19 mouse cellular contexts compared by ENCODE assay signal in the genomic region with DNA sequence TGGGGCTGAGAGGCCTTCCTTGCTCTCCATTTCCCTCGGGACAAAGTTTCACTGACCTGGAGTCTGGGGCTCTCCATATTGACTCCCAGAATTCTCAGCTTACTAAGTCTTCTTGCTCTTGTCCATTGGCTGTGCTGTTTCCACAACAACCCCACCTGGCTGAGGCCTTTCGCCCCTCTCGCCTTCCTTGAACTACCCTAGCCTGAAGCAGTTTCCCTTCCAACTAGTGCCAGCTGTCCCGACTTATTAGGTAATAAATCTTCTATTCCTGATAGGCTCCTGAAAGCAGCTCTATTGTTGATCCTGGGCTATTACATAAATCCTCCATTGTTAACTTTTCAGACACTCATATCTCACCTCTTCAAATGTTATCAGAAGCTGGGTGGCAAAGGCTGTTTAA.
DNase-seq lines count a peak whose midpoint lies in the region; ATAC-seq lines count a peak whose summit lies in the region.
"Had no signal": no experiment of that assay in that cellular context is flagged by ENCODE, and none has a peak within 500 bp of the region (broad histone marks: within the 10 kb centered on the region; RNA-seq: fewer than 3 reads in every experiment).

No protein-coding gene starts in this region.

- no peaks in the 10 kb centered on the region for H3K27me3 ChIP-seq in intestine, embryonic 15.5 days (replicated peaks)
- H3K27me3 ChIP-seq in lung, embryonic 16.5 days (ENCODE audit: control insufficient read depth, insufficient read depth, low read depth, low read length): no peaks in the 10 kb centered on the region
- no peaks in the 10 kb centered on the region for H3K27me3 ChIP-seq in stomach, embryonic 14.5 days (ENCODE audit: control insufficient read depth, insufficient read depth, low read length)
- H3K27me3 ChIP-seq in forebrain, embryonic 12.5 days: no peaks in the 10 kb centered on the region
- H3K27me3 ChIP-seq: heart, embryonic 15.5 days; hindbrain, embryonic 12.5 days; midbrain, embryonic 13.5 days had no signal

- no peak overlapping the region for H3K4me3 ChIP-seq in intestine, embryonic 15.5 days (replicated peaks)
- no peak overlapping the region for H3K4me3 ChIP-seq in lung, embryonic 16.5 days (ENCODE audit: low read length)
- no peak overlapping the region for H3K4me3 ChIP-seq in stomach, embryonic 14.5 days (ENCODE audit: low read depth, low read length)
- no peak overlapping the region for H3K4me3 ChIP-seq in forebrain, embryonic 12.5 days (replicated peaks)
- H3K4me3 ChIP-seq: heart, embryonic 15.5 days; hindbrain, embryonic 12.5 days; midbrain, embryonic 13.5 days; myocyte had no signal

- no peak overlapping the region for H3K4me2 ChIP-seq in intestine, embryonic 15.5 days (replicated peaks)
- no peak overlapping the region for H3K4me2 ChIP-seq in lung, embryonic 16.5 days (ENCODE audit: low read depth, low read length)
- no peak overlapping the region for H3K4me2 ChIP-seq in stomach, embryonic 14.5 days (replicated peaks; ENCODE audit: low read depth, low read length)
- H3K4me2 ChIP-seq in forebrain, embryonic 12.5 days: no peak overlapping the region
- H3K4me2 ChIP-seq: heart, embryonic 15.5 days; hindbrain, embryonic 12.5 days; midbrain, embryonic 13.5 days had no signal

- H3K4me1 ChIP-seq in intestine, embryonic 15.5 days (replicated peaks): no peaks in the 10 kb centered on the region
- H3K4me1 ChIP-seq in lung, embryonic 16.5 days (replicated peaks; ENCODE audit: control insufficient read depth, insufficient read depth, low read length): peaks cover 4% of the 10 kb centered on the region; the same call in 1 of the 2 replicates
- no peaks in the 10 kb centered on the region for H3K4me1 ChIP-seq in stomach, embryonic 14.5 days (ENCODE audit: control insufficient read depth, insufficient read depth, low read length)
- peaks cover under 1% of the 10 kb centered on the region for H3K4me1 ChIP-seq in forebrain, embryonic 12.5 days
- H3K4me1 ChIP-seq: heart, embryonic 15.5 days had no signal

- peak overlapping the region; percentile 20 for H3K27ac ChIP-seq in intestine, embryonic 15.5 days
- peak overlapping the region; percentile 60 for H3K27ac ChIP-seq in lung, embryonic 16.5 days (ENCODE audit: low read length)
- no peak overlapping the region; the same call in 1 of the 2 replicates for H3K27ac ChIP-seq in stomach, embryonic 14.5 days (ENCODE audit: low read length)
- no peak overlapping the region for H3K27ac ChIP-seq in forebrain, embryonic 12.5 days
- H3K27ac ChIP-seq: heart, embryonic 15.5 days; hindbrain, embryonic 12.5 days; macrophage; midbrain, embryonic 13.5 days had no signal

- 25% methylated on average over 4 of the region's 4 CpGs for WGBS in intestine, embryonic 15.5 days
- 18% methylated on average over 4 of the region's 4 CpGs for WGBS in lung, embryonic 16.5 days
- WGBS in stomach, embryonic 14.5 days: 23% methylated on average over 4 of the region's 4 CpGs
- WGBS in forebrain, embryonic 12.5 days: 67% methylated on average over 4 of the region's 4 CpGs

- ATAC-seq in intestine, embryonic 15.5 days: peak; percentile 83
- peak; percentile 40 for ATAC-seq in lung, embryonic 16.5 days (ENCODE audit: low read depth)
- peak; percentile 61; the same call in 1 of the 2 replicates for ATAC-seq in stomach, embryonic 14.5 days (ENCODE audit: insufficient number of reproducible peaks, insufficient read depth, low FRiP score, low read depth)
- ATAC-seq in forebrain, embryonic 12.5 days (ENCODE audit: low FRiP score): no peak
- ATAC-seq: midbrain, embryonic 13.5 days had no signal

- H3K36me3 ChIP-seq in intestine, embryonic 15.5 days: no peaks in the 10 kb centered on the region
- H3K36me3 ChIP-seq in lung, embryonic 16.5 days (ENCODE audit: control insufficient read depth, insufficient read depth, low read length): no peaks in the 10 kb centered on the region
- no peaks in the 10 kb centered on the region for H3K36me3 ChIP-seq in stomach, embryonic 14.5 days (ENCODE audit: control insufficient read depth, insufficient read depth, low read length)
- H3K36me3 ChIP-seq in forebrain, embryonic 12.5 days (replicated peaks): no peaks in the 10 kb centered on the region
- H3K36me3 ChIP-seq: G1E; heart, embryonic 15.5 days; hindbrain, embryonic 12.5 days; midbrain, embryonic 13.5 days had no signal

- no peaks in the 10 kb centered on the region for H3K9me3 ChIP-seq in intestine, embryonic 15.5 days
- H3K9me3 ChIP-seq in lung, embryonic 16.5 days (ENCODE audit: control insufficient read depth, low read length): no peaks in the 10 kb centered on the region
- H3K9me3 ChIP-seq in stomach, embryonic 14.5 days (ENCODE audit: control insufficient read depth, low read depth, low read length): no peaks in the 10 kb centered on the region
- H3K9me3 ChIP-seq in forebrain, embryonic 12.5 days: no peaks in the 10 kb centered on the region
- H3K9me3 ChIP-seq: G1E; heart, embryonic 15.5 days; hindbrain, embryonic 12.5 days; midbrain, embryonic 13.5 days had no signal

- DNase-seq in lung, adult 18-20 months: peak; percentile 50 to 55
- no peak for DNase-seq in lung, postnatal 4 days
- DNase-seq in kidney, postnatal 10 days: no peak
- DNase-seq in right cerebral cortex, postnatal 4 days: no peak
- DNase-seq: cerebellum, adult 9-11 months; kidney, adult 11 months; kidney, postnatal 4 days; right cerebral cortex, postnatal 14 days; thymus, postnatal 25 days had no signal

- H3K9ac ChIP-seq in intestine, embryonic 15.5 days: no peak overlapping the region
- no peak overlapping the region for H3K9ac ChIP-seq in lung, embryonic 16.5 days (ENCODE audit: low read length)
- H3K9ac ChIP-seq in stomach, embryonic 14.5 days (replicated peaks; ENCODE audit: low read depth, low read length): no peak overlapping the region
- no peak overlapping the region for H3K9ac ChIP-seq in forebrain, embryonic 12.5 days
- H3K9ac ChIP-seq: heart, embryonic 15.5 days; hindbrain, embryonic 12.5 days; midbrain, embryonic 13.5 days had no signal

Comparison
In these comparisons a context has a peak if more than half of its experiments do, and no peak if none do; other contexts are left out.
1. DNase-seq: peak in lung, adult 18-20 months (2 of 2); none in lung, postnatal 4 days (0 of 2), kidney, postnatal 10 days (single experiment) and right cerebral cortex, postnatal 4 days (single experiment).
2. H3K27ac ChIP-seq: peak in intestine, embryonic 15.5 days (single experiment) and lung, embryonic 16.5 days (single experiment); none in stomach, embryonic 14.5 days (single experiment) and forebrain, embryonic 12.5 days (single experiment).